Mouse (Mus musculus): Measurements from ENCODE around the gene Ssbp3. TPM values are rescaled to one million over a fixed set of nuclear protein-coding genes. Genes with fewer than 3 reads are reported as not detected.

The Ssbp3 gene
- polyA plus RNA-seq, 1 experiment: 94.2 TPM

DNA sequence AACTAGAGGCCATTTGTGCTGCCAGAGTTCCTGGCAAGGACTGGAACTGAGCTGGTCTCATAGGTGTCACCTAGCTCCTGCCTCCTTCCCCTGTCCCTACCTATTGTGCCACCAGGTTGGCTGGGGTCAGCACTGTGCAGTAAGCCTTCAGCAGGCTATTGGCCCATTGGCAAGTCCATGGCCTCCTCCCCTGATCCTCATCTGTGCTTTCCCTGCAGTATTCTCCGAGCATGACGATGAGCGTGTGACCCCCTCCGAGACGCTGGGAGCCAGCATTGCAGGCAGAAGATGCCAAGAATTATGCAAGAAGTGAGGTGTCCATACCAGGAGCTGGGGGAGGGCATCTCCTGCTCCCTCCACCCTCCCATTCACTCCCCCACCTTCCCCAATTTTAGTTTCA, 137.3 kb downstream of the Ssbp3 start:
- no peak for TF ChIP-seq GATA1 (IDR thresholded peaks at IDR 0.05; ENCODE audit: low read length)
- no peak for TF ChIP-seq TAL1 (IDR thresholded peaks at IDR 0.05; ENCODE audit: low read length)
- H3K36me3 ChIP-seq (ENCODE audit: control insufficient read depth): peaks cover 68% of the 10 kb centered on the region

DNA sequence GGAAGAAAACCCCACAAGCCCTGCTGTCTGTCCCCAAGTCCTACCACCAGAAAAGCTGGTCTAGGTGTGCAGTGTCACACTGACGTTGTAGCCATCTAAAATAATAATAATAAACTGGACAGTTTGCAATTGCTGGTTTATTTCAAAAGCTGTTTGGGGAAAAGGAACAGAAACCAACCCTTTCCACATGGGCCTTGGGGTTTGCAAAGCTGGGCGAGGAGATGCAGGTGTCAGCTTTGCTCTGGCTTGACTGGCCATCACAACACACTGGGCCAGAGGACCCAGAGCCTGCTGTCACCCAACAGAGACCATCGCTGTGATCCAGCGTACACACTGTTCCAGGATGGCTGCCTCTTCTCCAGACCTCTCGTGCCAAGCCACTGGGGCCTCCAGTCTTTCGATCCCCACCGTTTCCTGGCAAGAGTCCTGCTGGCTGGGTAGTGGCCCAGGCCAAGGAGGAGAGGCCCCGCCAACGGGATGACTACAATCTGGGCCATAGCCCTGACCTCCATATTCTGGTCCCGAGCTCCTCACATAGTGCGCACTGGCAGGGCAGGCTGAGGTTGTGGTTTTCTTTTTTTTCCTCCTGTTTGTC, 138.2 kb downstream of the Ssbp3 start:
- no peaks in the 10 kb centered on the region for H3K4me1 ChIP-seq (ENCODE audit: control insufficient read depth)
- TF ChIP-seq GATA1 (IDR thresholded peaks at IDR 0.05; ENCODE audit: low read length) (no peak), TAL1 (IDR thresholded peaks at IDR 0.05; ENCODE audit: low read length) (no peak)
- H3K27me3 ChIP-seq (ENCODE audit: control insufficient read depth): no peaks in the 10 kb centered on the region
- H3K36me3 ChIP-seq (ENCODE audit: control insufficient read depth): peaks cover 60% of the 10 kb centered on the region
- H3K9me3 ChIP-seq (ENCODE audit: control insufficient read depth, low read length): no peaks in the 10 kb centered on the region
- H3K4me3 ChIP-seq (replicated peaks): no peak overlapping the region

More for the DNA sequence above, 137.3 kb downstream of the Ssbp3 start:
- no peaks in the 10 kb centered on the region for H3K4me1 ChIP-seq (ENCODE audit: control insufficient read depth)
- no peaks in the 10 kb centered on the region for H3K9me3 ChIP-seq (ENCODE audit: control insufficient read depth, low read length)
- H3K27me3 ChIP-seq (ENCODE audit: control insufficient read depth): no peaks in the 10 kb centered on the region
- H3K4me3 ChIP-seq (replicated peaks): no peak overlapping the region

DNA sequence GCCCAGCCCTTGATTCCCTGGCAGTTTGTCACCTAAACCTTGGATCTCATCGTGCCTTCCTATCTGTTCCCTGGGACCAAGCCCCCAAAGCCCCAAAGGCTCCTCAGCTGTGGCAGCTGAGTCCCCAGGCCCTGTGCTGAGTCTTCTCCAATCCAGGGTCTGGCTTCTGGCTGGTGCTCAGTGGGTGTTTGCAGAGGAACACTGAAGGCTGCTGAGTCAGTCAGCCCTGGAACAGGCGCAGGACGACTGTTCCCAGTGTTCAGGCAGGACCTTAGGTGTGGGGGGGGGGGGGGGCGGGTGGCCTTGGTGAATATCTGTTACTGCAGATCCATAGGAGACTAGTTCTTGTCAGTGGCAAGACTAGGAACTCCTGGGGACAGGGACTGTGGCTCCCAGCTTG, 141.4 kb downstream of the Ssbp3 start:
- peaks cover 48% of the 10 kb centered on the region for H3K36me3 ChIP-seq (ENCODE audit: control insufficient read depth)
- TF ChIP-seq GATA1 (IDR thresholded peaks at IDR 0.05; ENCODE audit: low read length) (no peak), TAL1 (IDR thresholded peaks at IDR 0.05; ENCODE audit: low read length) (no peak)

DNA sequence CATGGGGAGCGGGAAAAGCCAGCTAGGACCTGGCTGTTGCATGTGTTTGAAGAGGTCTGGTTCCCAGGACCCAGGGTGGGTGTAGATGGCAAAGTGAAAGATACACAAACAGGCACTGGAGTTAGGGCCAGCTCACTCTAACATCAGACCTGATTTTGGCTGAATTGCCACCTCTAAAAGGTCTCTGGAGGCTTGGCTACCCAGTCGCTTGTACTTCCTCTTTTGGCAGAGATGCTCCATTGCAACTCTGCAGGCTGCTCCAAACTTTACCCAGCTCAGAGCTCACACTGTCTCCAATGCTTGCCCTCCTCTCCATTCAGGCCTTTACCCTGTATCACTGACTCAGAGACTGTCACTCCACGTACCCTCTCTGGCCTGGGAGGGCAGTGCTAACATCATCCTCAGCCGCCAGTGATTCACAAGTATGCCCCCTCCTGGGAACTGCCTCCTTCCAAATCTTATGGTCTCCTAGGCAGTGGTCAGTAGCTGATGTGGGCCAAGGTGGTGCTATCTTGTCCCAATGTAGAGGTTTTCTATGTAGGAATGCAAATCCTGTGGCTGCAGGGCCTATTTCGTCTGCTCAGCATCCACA, 142.6 kb downstream of the Ssbp3 start:
- Histone ChIP-seq H3K9me3 (ENCODE audit: control insufficient read depth, low read length) (no peaks in the 10 kb centered on the region), H3K4me3 (replicated peaks) (no peak overlapping the region), H3K27me3 (ENCODE audit: control insufficient read depth) (no peaks in the 10 kb centered on the region), H3K36me3 (ENCODE audit: control insufficient read depth) (peaks cover 48% of the 10 kb centered on the region), H3K4me1 (ENCODE audit: control insufficient read depth) (no peaks in the 10 kb centered on the region)
- TF ChIP-seq TAL1 (IDR thresholded peaks at IDR 0.05; ENCODE audit: low read length) (no peak), GATA1 (IDR thresholded peaks at IDR 0.05; ENCODE audit: low read length) (no peak)

More for the DNA sequence above, 141.4 kb downstream of the Ssbp3 start:
- H3K9me3 ChIP-seq (ENCODE audit: control insufficient read depth, low read length): no peaks in the 10 kb centered on the region
- no peaks in the 10 kb centered on the region for H3K4me1 ChIP-seq (ENCODE audit: control insufficient read depth)
- no peaks in the 10 kb centered on the region for H3K27me3 ChIP-seq (ENCODE audit: control insufficient read depth)
- no peak overlapping the region for H3K4me3 ChIP-seq (replicated peaks)

DNA sequence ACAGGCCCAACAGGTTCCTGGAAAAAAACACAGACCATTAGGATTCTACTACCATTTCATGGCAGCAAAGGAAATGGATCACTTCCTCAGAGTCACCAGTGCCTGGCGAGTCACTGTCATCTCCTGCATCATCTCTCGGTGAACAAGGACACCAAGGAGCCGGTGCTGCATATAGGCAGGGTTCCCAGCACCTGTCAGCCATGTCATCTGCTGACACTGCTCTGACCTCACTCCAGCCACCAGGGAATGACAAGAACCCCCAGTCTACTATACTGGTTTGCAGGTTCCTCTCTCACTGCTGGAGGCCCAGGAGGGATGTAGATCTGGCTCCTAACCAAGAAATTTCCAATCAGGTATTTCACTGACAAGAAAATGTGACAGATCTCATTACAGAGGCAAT, 145.6 kb downstream of the Ssbp3 start:
- Histone ChIP-seq H3K4me3 (replicated peaks) (no peak overlapping the region), H3K9me3 (ENCODE audit: control insufficient read depth, low read length) (no peaks in the 10 kb centered on the region), H3K36me3 (ENCODE audit: control insufficient read depth) (peaks cover 62% of the 10 kb centered on the region), H3K4me1 (ENCODE audit: control insufficient read depth) (no peaks in the 10 kb centered on the region), H3K27me3 (ENCODE audit: control insufficient read depth) (no peaks in the 10 kb centered on the region)
- no peak for TF ChIP-seq TAL1 (IDR thresholded peaks at IDR 0.05; ENCODE audit: low read length)
- TF ChIP-seq GATA1 (IDR thresholded peaks at IDR 0.05; ENCODE audit: low read length): no peak

DNA sequence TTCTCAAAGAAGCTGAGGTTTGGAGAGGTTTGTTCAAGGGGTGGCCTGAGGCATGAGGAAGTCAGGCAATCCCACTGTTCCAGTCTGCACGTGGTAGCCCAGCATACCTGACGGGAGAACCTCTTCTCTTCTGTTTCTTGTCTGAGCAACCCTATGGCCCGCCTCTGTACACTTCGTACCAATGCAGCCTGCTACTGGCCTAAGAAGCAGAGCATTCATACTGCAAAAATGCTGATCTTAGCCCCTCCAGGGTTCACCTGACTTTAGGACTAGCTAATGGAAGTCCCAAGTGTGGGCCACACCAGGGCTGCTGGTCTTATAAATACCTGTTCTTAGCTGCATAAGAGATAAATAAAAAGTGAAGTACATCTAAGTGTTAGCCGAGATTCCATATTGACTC, 147.8 kb downstream of the Ssbp3 start:
- Histone ChIP-seq H3K4me1 (ENCODE audit: control insufficient read depth) (no peaks in the 10 kb centered on the region), H3K4me3 (replicated peaks) (no peak overlapping the region), H3K36me3 (ENCODE audit: control insufficient read depth) (peaks cover 81% of the 10 kb centered on the region), H3K27me3 (ENCODE audit: control insufficient read depth) (no peaks in the 10 kb centered on the region), H3K9me3 (ENCODE audit: control insufficient read depth, low read length) (no peaks in the 10 kb centered on the region)
- TF ChIP-seq TAL1 (IDR thresholded peaks at IDR 0.05; ENCODE audit: low read length) (no peak), GATA1 (IDR thresholded peaks at IDR 0.05; ENCODE audit: low read length) (no peak)

DNA sequence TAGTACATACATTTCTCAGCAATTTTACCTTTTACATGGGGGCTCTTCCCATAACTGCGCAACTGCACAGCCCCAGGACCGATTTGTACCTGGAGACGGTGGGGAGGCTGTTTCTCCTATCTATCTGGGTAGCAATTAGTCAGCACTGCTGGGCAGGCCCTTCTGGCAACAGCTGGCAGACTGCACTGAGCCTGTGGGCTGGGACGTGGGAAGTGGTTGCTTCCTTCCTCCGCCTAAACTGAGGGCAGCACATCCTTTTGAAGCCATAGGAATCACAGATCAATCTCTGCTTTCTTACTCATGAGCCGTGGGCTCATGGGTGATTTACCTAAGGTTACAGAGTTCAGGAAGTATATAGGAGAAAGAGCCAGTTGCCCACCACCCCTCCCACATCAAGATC, 148.3 kb downstream of the Ssbp3 start:
- Histone ChIP-seq H3K4me1 (ENCODE audit: control insufficient read depth) (peaks cover 1% of the 10 kb centered on the region; the same call in 1 of the 2 replicates), H3K4me3 (replicated peaks) (no peak overlapping the region), H3K9me3 (ENCODE audit: control insufficient read depth, low read length) (no peaks in the 10 kb centered on the region), H3K36me3 (ENCODE audit: control insufficient read depth) (peaks cover 86% of the 10 kb centered on the region), H3K27me3 (ENCODE audit: control insufficient read depth) (no peaks in the 10 kb centered on the region)
- TF ChIP-seq TAL1 (IDR thresholded peaks at IDR 0.05; ENCODE audit: low read length): no peak
- no peak for TF ChIP-seq GATA1 (IDR thresholded peaks at IDR 0.05; ENCODE audit: low read length)

DNA sequence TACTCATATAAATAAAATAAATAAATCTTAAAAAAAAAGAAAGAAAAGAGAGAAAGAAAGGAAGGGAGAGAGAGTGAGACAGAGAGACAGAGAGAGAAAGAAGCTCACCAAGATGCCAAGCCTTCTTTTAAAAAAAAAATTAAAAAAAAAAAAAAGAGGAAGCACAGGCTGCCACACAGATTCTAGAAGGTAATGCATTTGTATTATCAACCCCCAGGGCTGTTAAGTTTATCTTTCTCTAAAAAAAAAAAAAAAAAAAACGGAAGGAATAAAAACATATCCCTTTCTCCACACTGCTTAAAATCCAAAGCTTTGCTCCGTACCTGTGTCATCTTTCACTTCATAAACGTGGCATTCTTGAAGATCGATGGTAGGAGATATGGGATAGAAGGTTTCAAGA, 151.1 kb downstream of the Ssbp3 start:
- H3K27me3 ChIP-seq (ENCODE audit: control insufficient read depth): no peaks in the 10 kb centered on the region
- TF ChIP-seq GATA1 (IDR thresholded peaks at IDR 0.05; ENCODE audit: low read length) (no peak), TAL1 (IDR thresholded peaks at IDR 0.05; ENCODE audit: low read length) (no peak)
- no peaks in the 10 kb centered on the region for H3K9me3 ChIP-seq (ENCODE audit: control insufficient read depth, low read length)
- H3K4me1 ChIP-seq (ENCODE audit: control insufficient read depth): peaks cover 17% of the 10 kb centered on the region
- peaks cover 78% of the 10 kb centered on the region for H3K36me3 ChIP-seq (ENCODE audit: control insufficient read depth)
- no peak overlapping the region for H3K4me3 ChIP-seq (replicated peaks)

DNA sequence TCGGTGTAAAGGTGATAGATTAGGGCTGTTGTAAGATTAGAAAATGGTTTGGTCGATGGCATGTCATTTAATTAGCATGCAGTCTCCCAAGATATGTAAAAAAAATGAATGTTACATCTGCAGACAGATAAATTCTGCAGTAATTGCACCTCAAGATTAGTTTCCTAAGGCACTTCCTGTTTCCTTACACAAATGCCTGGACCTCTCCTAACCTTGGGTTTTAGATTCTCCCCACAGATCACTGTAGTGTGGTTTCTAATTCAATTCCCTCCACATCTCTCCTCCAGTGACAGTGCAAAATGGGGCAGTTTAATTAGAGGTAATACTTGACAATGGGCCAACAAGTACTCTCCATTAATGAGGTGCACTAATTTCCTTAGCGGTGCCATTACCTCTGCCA, 152.7 kb downstream of the Ssbp3 start:
- H3K27me3 ChIP-seq (ENCODE audit: control insufficient read depth): no peaks in the 10 kb centered on the region
- no peaks in the 10 kb centered on the region for H3K9me3 ChIP-seq (ENCODE audit: control insufficient read depth, low read length)
- TF ChIP-seq TAL1 (IDR thresholded peaks at IDR 0.05; ENCODE audit: low read length) (no peak), GATA1 (IDR thresholded peaks at IDR 0.05; ENCODE audit: low read length) (no peak)
- H3K4me3 ChIP-seq (replicated peaks): no peak overlapping the region
- H3K4me1 ChIP-seq (ENCODE audit: control insufficient read depth): peaks cover 31% of the 10 kb centered on the region
- peaks cover 61% of the 10 kb centered on the region for H3K36me3 ChIP-seq (ENCODE audit: control insufficient read depth)

Measured in erythroblast, embryonic 14.5 days (primary cell).